Mouse (Mus musculus) limb, embryonic 15.5 days (tissue): ENCODE data around the gene Enkur. TPM values are rescaled to one million over a fixed set of nuclear protein-coding genes. Genes with fewer than 3 reads are reported as not detected.

ENCODE experiments used
- ATAC-seq: fragments of 200-750 bp; cut with Nextera tagmentation; 2 replicates; pipeline ENCODE4 v1.8.0; 2017; ENCODE audit warnings: low read depth, moderate TSS enrichment; ENCODE audit not compliant: insufficient number of reproducible peaks, low FRiP score, low TSS enrichment
- H3K27ac ChIP-seq: fragments of 300-500 bp; sonication (generic); 2 replicates; pipeline ENCODE4 v1.5.1; 2015; ENCODE audit warnings: moderate library complexity, mild to moderate bottlenecking, inconsistent platforms
- H3K27me3 ChIP-seq: fragments of 300-500 bp; sonication (generic); 2 replicates; pipeline ENCODE4 v1.6.1; 2015; ENCODE audit warnings: inconsistent platforms
- H3K36me3 ChIP-seq: fragments of 300-500 bp; sonication (generic); 2 replicates; pipeline ENCODE4 v1.6.1; 2015; ENCODE audit warnings: inconsistent platforms
- H3K4me1 ChIP-seq: fragments of 300-500 bp; sonication (generic); 2 replicates; pipeline ENCODE4 v1.6.1; 2015; ENCODE audit warnings: inconsistent platforms
- H3K4me2 ChIP-seq: fragments of 300-500 bp; sonication (generic); 2 replicates; pipeline ENCODE4 v1.6.1; 2015; ENCODE audit warnings: mild to moderate bottlenecking, inconsistent platforms
- H3K4me3 ChIP-seq: fragments of 300-500 bp; sonication (generic); 2 replicates; pipeline ENCODE4 v1.5.1; 2015; ENCODE audit warnings: mild to moderate bottlenecking, inconsistent platforms
- H3K9ac ChIP-seq: fragments of 300-500 bp; sonication (generic); 2 replicates; pipeline ENCODE4 v1.6.1; 2015; ENCODE audit warnings: inconsistent platforms
- H3K9me3 ChIP-seq: fragments of 300-500 bp; sonication (generic); 2 replicates; pipeline ENCODE4 v1.6.1; 2016; ENCODE audit warnings: inconsistent platforms
- WGBS: fragments of 180-500 bp; shearing (Covaris S2); methylation state at CpG from one replicate; pipeline ENCODE4 v1.1.7; 2015; 5-methylcytosine and 5-hydroxymethylcytosine counted together
- polyA plus RNA-seq: library from polyadenylated mRNA; unstranded; fragments of >200 nt; fragmentation: Nextera tagmentation; extraction: Ambion mirVana; gene quantifications from 2 replicates; pipeline ENCODE4 v1.2.1, GENCODE M21; 2015

The Enkur gene
- polyA plus RNA-seq, 1 experiment from 2014 or later: 0.65 TPM

DNA sequence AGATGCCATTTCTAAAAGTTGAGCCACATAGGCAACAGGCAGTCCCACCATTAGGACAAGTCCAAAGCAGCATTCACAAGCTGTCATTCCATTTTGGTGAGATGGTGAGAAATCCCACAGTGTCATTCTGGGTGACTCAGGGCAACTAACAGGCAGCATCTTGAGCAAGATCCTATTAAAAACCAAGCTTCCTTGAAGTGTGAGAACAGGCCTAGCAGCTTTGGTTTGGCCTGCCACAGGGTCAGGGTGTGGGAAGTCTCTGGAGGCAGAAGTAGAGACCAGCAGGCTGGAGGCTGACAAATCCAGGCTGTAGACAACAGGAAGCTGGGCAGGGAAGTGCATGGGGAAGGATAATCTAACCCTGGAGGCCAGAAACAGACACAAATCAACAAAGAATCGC, 22.4 kb downstream of the Enkur start:
- H3K27ac ChIP-seq: no peak overlapping the region
- 80% methylated on average over 1 of the region's 1 CpGs for WGBS
- H3K27me3 ChIP-seq: no peaks in the 10 kb centered on the region
- H3K4me3 ChIP-seq: no peak overlapping the region
- no peak overlapping the region for H3K9ac ChIP-seq
- no peaks in the 10 kb centered on the region for H3K4me1 ChIP-seq
- no peaks in the 10 kb centered on the region for H3K36me3 ChIP-seq
- no peak for ATAC-seq
- H3K4me2 ChIP-seq: no peak overlapping the region
- no peaks in the 10 kb centered on the region for H3K9me3 ChIP-seq

DNA sequence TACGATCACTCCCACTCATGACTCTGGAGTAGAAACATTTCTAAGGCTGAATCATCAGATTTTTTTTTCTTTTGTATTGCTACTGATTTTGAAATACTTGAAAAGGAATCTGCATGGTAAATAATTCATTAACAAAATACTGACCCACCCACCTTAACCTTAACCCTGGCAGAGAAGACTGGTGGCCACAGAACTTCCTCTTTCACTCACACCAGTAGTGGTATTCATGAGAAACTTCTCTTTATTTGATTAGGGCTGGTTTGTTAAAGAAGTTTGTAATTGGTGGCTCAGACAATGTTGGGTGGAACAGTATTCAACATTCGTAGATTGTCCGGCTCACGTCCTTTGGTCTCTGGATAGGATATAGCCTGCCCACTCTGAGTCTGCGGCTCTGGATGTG, 26.0 kb downstream of the Enkur start:
- Histone ChIP-seq H3K4me1 (no peaks in the 10 kb centered on the region), H3K27me3 (no peaks in the 10 kb centered on the region), H3K9me3 (no peaks in the 10 kb centered on the region), H3K27ac (no peak overlapping the region), H3K9ac (no peak overlapping the region), H3K4me2 (no peak overlapping the region), H3K4me3 (no peak overlapping the region), H3K36me3 (no peaks in the 10 kb centered on the region)
- 91% methylated on average over 5 of the region's 5 CpGs for WGBS
- no peak for ATAC-seq

DNA sequence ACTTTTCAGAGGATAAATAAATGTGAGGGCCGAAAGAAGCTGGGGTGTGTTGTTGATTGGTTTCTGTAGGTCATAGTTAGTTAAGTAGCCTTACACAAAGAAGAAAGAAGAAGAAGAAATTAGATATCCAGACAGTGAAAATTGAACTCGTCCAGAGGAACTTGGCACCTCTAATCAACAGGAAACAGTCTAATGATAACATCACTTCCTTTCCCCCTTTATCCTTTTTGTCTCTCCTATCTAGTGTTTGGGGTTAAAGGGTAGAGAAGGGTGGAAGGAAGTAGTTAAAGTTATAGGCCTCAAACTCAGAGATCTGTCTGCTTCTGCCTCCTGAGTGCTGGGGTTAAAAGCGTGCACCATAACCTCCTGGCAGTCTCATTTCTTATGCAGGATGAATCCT, 32.4 kb downstream of the Enkur start:
- Histone ChIP-seq H3K9me3 (0 out of 2 replicates have a peak, but pooled peaks cover 3% of the 10 kb centered on the region), H3K4me2 (no peak overlapping the region), H3K4me1 (no peaks in the 10 kb centered on the region), H3K27ac (no peak overlapping the region), H3K36me3 (no peaks in the 10 kb centered on the region), H3K27me3 (no peaks in the 10 kb centered on the region), H3K4me3 (no peak overlapping the region), H3K9ac (no peak overlapping the region)
- no peak for ATAC-seq
- 78% methylated on average over 3 of the region's 3 CpGs for WGBS

DNA sequence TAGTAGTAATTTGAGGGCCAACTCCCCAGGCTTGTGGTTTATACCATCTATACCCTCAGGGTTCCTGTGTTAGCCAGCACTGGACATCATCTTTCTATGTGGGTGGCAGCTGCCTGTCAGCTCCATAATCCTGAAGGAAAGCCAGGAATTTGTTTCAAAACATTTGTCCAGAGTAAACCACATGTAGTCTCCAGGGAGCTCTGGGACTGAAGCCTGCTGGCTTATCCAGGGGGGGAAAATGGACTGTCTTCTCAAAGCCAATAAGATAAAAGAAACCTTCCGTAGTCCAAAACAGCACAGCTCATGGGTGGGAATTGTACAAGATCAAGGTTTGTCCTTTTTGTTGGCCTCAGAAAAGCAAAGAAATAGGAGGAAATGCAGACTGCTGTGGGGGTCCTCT, 37.2 kb downstream of the Enkur start:
- Histone ChIP-seq H3K4me3 (no peak overlapping the region), H3K27ac (no peak overlapping the region), H3K27me3 (no peaks in the 10 kb centered on the region), H3K9me3 (0 out of 2 replicates have a peak, but pooled peaks cover 3% of the 10 kb centered on the region), H3K4me2 (no peak overlapping the region), H3K4me1 (no peaks in the 10 kb centered on the region), H3K9ac (no peak overlapping the region), H3K36me3 (no peaks in the 10 kb centered on the region)
- no peak for ATAC-seq
- 77% methylated on average over 1 of the region's 1 CpGs for WGBS

DNA sequence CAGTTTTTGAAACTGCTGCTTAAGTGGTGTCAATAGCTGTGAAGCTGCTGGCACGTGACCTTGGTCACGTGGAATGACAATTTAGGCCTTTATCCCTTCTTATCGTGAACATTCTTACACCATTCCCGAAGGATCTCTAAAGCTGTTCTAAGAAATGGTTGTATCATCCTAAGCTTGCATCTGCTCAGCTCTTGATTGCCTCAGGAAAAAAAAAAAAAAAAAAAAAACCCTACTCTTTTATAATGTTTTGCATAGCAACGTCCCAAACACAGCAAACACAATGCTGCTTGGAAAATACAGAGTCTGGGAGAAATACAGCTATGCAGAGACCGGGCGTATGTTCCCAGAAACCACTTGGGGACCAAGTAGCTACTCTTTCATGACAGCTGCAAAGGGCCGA, 40.9 kb downstream of the Enkur start:
- H3K36me3 ChIP-seq: no peaks in the 10 kb centered on the region
- no peak overlapping the region for H3K9ac ChIP-seq
- H3K27ac ChIP-seq: no peak overlapping the region
- 0 out of 2 replicates have a peak, but pooled peaks have one; percentile 40 for ATAC-seq
- H3K9me3 ChIP-seq: 0 out of 2 replicates have a peak, but pooled peaks cover 3% of the 10 kb centered on the region
- WGBS: 69% methylated on average over 8 of the region's 8 CpGs
- no peaks in the 10 kb centered on the region for H3K4me1 ChIP-seq
- no peak overlapping the region for H3K4me3 ChIP-seq
- no peak overlapping the region for H3K4me2 ChIP-seq
- no peaks in the 10 kb centered on the region for H3K27me3 ChIP-seq

DNA sequence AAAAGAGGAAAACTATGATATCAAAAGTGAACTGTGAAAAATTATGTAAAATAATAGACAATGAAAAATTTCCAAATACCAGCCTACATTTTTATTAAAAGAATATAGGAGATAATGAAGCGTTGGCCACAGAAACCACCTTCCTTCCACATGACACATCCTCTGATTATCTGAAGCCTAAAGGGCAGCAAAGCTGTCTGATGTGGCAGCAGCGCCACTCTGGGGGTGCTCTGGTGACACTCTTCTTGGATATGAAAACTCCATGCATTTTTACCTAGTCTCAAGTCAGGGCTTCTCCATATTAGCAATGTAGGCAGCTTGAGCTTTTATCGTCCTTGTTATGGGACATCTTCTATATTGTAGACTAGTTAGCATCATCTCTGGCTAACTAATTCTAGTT, 51.7 kb downstream of the Enkur start:
- H3K27me3 ChIP-seq: no peaks in the 10 kb centered on the region
- H3K27ac ChIP-seq: no peak overlapping the region
- no peaks in the 10 kb centered on the region for H3K4me1 ChIP-seq
- no peaks in the 10 kb centered on the region for H3K36me3 ChIP-seq
- H3K4me2 ChIP-seq: no peak overlapping the region
- no peak overlapping the region for H3K4me3 ChIP-seq
- H3K9me3 ChIP-seq: no peaks in the 10 kb centered on the region
- ATAC-seq: no peak
- 90% methylated on average over 3 of the region's 3 CpGs for WGBS
- no peak overlapping the region for H3K9ac ChIP-seq

DNA sequence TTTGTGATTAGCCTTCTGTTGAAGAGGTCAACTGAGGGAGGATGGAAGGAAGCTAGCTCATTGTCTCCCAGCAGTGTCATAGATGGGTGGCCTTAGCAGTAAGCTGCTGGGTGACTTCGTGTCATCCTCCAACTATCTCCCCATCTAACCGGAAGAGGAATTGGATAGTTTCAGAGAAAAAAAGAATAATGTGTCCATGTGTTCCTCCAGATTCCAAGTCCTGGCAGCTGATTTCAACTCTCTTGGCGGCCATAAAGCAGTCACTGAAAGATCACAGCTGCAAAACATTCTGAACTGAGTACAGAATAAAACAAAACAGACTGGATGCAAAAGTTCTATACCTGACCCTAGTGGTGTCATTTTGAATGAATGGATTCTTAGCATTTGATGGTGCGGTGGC, 58.0 kb downstream of the Enkur start:
- Histone ChIP-seq H3K27ac (no peak overlapping the region), H3K9me3 (no peaks in the 10 kb centered on the region), H3K4me3 (no peak overlapping the region), H3K27me3 (peaks cover 3% of the 10 kb centered on the region; the same call in 1 of the 2 replicates), H3K36me3 (no peaks in the 10 kb centered on the region), H3K4me2 (no peak overlapping the region), H3K4me1 (peaks cover 7% of the 10 kb centered on the region), H3K9ac (no peak overlapping the region)
- ATAC-seq: no peak
- 56% methylated on average over 4 of the region's 4 CpGs for WGBS

DNA sequence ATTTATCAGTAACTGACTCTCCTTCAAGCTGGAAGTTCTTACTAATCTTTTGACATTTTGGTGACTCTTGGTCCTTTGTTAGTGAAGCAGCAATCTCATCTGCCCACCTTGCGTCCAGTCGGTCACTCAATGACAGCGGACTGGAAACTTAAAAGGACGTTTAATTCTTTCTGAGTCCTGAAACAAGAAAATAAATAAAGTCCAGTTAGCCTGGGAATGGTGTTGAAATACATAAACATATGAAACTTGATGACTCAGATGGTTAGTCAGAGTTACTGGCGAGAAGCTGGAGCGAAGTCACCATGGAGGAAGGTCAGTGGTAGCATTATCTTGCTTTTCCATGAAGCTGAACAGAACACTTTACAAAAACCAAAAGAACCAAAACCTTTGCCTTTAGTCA, 58.7 kb downstream of the Enkur start:
- Histone ChIP-seq H3K4me1 (peaks cover 12% of the 10 kb centered on the region), H3K27ac (no peak overlapping the region), H3K9me3 (no peaks in the 10 kb centered on the region), H3K4me3 (no peak overlapping the region), H3K27me3 (peaks cover 3% of the 10 kb centered on the region; the same call in 1 of the 2 replicates), H3K9ac (no peak overlapping the region), H3K4me2 (no peak overlapping the region), H3K36me3 (no peaks in the 10 kb centered on the region)
- WGBS: 83% methylated on average over 6 of the region's 6 CpGs
- ATAC-seq: no peak

DNA sequence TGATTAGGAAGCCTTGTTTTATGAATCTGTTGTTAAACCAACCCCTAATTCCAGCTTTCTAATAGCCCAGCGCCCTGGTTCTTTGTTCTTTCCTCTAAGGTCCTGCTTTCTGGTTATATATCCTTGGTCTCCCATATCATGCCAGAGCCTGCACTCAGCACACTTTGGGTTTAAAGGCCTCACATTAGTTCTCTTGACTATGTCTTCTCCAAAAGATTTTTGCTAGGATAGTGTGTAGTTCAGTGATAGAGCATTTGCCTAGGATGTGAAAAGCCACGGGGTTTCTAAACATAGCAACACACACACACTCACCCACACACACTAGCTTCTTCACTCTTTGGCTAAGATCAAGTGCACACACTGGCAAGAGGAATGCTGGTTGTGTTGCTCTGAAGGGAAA, 62.5 kb downstream of the Enkur start:
- Histone ChIP-seq H3K4me3 (peak overlapping the region; percentile 49), H3K9ac (no peak overlapping the region), H3K27me3 (peaks cover 3% of the 10 kb centered on the region; the same call in 1 of the 2 replicates), H3K36me3 (no peaks in the 10 kb centered on the region), H3K9me3 (no peaks in the 10 kb centered on the region), H3K4me2 (peak overlapping the region; percentile 98), H3K4me1 (peaks cover 18% of the 10 kb centered on the region), H3K27ac (0 out of 2 replicates have a peak overlapping the region, but pooled peaks have one; percentile 17)
- no peak for ATAC-seq
- WGBS: 13% methylated on average over 2 of the region's 2 CpGs

DNA sequence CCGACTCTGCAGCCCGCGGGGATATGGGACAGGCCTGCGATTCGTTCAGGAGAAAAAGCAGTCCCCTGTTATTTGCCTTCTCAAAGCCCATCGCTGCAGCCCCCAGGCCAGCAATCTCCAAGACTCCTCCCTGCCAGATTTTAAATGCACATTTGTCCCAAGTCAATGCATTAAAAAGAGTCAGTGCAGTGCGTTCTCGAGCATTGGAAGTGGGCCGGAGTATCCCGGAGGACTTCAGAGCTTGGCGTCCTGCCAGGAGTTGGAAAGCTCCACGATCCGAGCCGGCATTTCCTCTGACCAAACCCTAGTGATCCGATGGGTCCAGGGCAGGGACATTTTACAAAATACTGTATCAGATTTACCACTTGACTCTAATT, 63.0 kb downstream of the Enkur start:
- peak overlapping the region; percentile 70 for H3K27ac ChIP-seq
- ATAC-seq: peak; percentile 58; the same call in 1 of the 2 replicates
- H3K4me2 ChIP-seq: peak overlapping the region; percentile 98
- peaks cover 3% of the 10 kb centered on the region; the same call in 1 of the 2 replicates for H3K27me3 ChIP-seq
- H3K9ac ChIP-seq: peak overlapping the region; percentile 51
- H3K4me1 ChIP-seq: peaks cover 18% of the 10 kb centered on the region
- WGBS: 0% methylated on average over 15 of the region's 15 CpGs
- no peaks in the 10 kb centered on the region for H3K9me3 ChIP-seq
- no peaks in the 10 kb centered on the region for H3K36me3 ChIP-seq
- peak overlapping the region; percentile 49 for H3K4me3 ChIP-seq

DNA sequence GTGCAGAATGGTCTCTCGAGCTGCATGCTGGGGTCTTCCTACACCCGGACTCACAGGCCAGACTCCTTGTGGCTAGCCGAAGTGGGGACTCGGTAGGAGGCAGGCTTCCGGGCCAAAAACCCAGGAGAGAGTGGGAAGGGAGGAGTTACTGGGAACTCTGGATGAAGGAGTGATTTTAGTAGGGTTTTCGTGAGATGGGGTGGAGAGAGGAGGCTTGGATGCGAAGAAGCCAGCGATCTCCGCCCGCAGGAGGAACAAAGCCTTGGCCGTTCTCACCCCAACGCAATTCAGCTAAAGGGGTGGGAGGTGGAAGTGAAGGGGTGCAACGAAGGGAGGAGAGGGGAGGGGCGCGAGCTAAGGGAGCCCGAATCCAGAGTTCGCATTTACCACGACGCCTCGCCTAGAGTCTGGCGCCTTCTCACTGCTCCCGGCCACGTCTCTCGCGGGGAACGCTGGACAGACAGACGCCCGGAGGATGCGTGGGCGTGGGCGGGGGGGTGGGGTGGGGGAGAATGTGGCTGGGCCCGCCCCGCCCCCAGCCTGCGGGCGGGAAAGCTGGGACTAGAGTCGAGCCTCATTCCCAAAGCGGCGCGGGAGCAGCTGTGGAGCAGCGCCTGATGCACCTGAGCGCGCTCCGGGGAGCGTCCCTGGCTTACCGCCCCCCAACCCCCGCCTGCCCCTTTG, 63.5 kb downstream of the Enkur start:
- peak overlapping the region; percentile 70 for H3K27ac ChIP-seq

DNA sequence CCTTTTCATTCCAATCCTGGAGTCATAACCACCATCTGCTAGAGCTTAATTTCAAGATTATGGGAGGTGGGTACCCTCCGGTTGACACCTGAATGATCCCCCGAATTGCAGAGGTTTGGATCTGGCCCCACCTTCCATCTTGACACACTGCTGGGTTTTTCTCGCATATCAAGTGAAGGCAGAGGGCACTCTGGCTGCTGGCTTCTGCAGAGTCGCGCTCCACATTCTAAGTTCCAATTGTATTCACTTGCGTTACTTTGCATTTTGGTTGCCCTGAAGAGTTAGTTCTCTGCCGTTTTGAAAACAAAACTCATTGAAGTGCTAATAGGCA, 64.0 kb downstream of the Enkur start:
- no peak overlapping the region for H3K9ac ChIP-seq
- ATAC-seq: no peak

More for the DNA sequence above, 63.5 kb downstream of the Enkur start:
- H3K9ac ChIP-seq: peak overlapping the region; percentile 51
- under 1% methylated on average over 43 of the region's 46 CpGs for WGBS
- peaks cover 3% of the 10 kb centered on the region; the same call in 1 of the 2 replicates for H3K27me3 ChIP-seq
- peak overlapping the region; percentile 98 for H3K4me2 ChIP-seq
- peak overlapping the region; percentile 49 for H3K4me3 ChIP-seq
- peaks cover 18% of the 10 kb centered on the region for H3K4me1 ChIP-seq
- ATAC-seq: peak; percentile 78
- no peaks in the 10 kb centered on the region for H3K36me3 ChIP-seq
- H3K9me3 ChIP-seq: no peaks in the 10 kb centered on the region

More for the DNA sequence above, 64.0 kb downstream of the Enkur start:
- peak overlapping the region; percentile 49 for H3K4me3 ChIP-seq
- H3K27ac ChIP-seq: peak overlapping the region; percentile 70
- H3K27me3 ChIP-seq: peaks cover 3% of the 10 kb centered on the region; the same call in 1 of the 2 replicates
- WGBS: 17% methylated on average over 7 of the region's 7 CpGs
- peak overlapping the region; percentile 98 for H3K4me2 ChIP-seq
- H3K36me3 ChIP-seq: no peaks in the 10 kb centered on the region
- peaks cover 18% of the 10 kb centered on the region for H3K4me1 ChIP-seq
- H3K9me3 ChIP-seq: no peaks in the 10 kb centered on the region
